Mouse (Mus musculus) cerebellum, adult 9-11 months (tissue): ENCODE results near the gene Nkx1-2.

Experiments used
- DNase-seq: peaks from one replicate; pipeline ENCODE4 v3.0.0; 2022

The Nkx1-2 gene

DNA sequence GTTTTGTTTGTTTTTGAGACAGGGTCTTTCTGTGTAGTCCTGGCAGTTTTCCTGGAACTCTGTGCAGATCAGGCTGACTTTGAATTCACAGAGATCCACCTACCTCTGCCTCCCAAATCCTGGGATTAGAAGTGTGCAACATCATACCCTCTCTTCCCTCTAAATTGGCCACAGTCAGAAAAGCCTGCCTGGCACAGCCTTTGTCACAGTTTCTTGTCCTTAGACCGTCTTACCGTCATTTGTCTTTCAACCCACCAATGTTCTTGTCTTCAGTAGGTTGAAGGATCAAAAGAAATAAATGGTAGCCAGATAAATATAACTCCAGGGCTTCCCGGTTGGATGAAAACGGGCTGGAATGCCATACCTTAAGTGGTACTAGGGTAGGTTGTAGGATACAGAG is 5.3 kb upstream of the Nkx1-2 start:
- no peak for DNase-seq

DNA sequence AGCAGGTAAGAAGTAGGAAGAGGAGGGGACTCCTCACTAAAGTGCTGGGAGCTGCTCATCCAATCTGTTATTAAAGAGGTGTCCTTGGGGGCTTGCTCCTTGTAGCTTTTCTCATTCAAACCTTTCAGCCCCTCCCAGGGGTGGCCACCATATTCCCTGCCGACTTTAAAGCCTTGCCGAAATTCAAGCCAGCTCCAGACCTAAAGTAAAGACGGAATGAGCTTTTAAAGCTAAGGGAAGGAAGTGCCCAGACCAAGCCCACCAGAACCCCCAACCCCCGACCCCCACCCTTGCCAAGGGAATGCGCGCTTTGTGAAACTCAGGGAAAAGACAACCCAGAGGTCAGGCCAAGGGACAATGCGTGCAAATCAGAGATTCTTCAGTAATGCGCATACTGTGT is 1.5 kb upstream of the Nkx1-2 start:
- no peak for DNase-seq

DNA sequence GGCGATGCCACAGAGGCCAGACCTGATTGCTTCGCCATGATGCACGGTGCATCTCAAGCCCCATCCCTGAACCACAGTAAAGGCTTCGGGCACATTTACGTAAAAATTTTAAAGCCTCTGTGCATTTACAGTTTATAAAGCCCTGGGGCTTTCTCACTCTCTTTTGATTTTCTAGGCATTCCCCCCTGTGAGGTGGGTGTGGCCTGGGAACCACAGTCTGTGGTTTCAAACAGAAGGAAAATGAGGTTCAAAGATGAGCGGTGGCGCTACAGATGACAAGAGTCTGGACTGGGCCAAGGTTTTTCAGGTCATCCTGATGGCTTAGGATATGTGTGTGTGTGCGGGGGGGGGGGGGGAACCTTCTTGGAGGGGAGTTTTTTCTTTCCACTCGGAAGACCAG is 589 bp upstream of the Nkx1-2 start:
- no peak for DNase-seq

DNA sequence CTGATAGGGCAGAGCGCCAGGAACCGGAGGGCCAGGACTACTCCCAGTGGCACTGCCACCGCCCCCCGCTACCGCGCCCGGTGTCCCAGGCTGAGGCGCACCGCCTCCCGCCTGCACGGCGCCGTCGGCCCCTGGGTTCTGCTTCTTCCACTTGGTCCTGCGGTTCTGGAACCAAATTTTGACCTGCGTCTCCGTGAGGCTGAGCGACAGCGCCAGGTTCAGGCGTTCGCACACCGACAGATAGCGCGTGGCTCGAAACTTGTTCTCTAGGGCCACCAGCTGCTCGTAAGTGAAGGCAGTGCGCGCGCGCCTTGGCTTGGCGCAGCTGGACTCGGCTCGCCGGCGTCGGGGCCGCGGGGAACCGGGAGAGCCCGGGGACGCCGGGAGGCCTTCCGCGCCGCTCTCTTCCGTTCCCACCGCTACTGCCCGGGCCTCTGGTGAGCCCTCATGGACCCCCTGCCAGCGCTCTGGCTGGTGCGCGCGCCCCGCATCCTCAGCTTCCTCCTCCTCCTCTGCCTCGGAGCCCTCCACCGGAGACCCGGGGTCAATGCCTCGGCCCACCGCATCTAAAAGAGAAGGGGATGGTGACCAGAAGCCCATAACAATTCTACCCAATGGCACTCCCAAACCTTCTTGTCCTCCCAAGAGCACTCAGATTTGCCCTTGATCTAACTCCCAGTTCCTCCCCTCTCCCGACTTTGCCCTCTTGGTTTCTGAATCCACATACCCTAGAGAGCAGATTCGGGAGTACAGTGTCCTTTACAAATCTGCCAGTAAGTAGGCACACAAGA is 2.0 kb downstream of the Nkx1-2 start:
- DNase-seq, result no peak

DNA sequence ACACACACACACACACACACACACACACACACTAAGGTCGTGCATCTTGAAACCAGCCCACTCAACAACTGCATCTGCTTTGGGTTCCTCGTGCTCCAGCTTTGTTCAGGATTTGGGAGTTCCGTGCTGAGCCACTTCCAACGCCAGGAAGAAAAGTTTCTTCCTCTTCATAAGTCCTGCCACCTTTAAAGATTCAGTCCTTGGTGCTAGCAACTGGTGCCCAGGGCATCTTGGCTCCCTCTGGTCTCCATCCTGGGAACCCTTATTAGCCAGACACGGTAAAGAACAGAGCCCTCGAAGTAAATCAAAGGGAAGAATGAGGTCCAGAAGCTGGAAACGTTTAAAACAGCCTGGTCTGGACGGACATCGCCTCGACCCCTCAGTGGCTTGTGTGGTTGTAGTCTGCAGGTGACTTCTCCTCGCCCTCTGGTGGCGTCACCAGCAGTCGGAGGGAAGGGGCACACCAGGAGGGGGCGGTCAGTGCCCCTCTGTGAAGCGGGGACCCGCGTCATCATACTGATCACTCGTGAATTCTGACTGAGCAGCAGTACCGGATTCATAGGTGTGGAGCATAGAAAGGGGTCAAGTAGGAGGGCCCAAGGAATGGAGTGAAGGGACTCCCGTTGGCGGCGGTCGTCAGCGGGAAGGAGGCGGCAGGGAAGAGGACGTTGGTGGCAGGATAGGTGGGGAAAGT is 2.7 kb downstream of the Nkx1-2 start:
- no peak for DNase-seq

DNA sequence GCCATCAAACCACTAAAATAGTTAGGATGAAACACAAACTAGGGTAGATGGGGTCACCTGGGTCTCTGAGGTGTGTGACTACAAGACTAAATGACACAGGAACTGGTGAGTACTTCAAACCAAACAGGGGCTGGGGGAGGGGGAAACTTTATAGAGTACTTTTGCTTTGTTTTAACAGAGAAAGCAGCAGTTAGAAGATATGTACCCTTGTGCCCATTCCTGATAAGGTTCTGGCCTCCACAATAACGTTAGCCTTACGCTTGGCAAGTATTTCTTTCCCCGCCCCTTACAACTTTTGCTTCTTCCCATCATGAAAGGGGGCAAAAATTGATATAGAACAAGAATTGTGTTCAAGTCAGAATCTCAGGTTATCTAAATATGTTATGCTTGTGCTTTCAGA is 3.6 kb downstream of the Nkx1-2 start:
- no peak for DNase-seq

DNA sequence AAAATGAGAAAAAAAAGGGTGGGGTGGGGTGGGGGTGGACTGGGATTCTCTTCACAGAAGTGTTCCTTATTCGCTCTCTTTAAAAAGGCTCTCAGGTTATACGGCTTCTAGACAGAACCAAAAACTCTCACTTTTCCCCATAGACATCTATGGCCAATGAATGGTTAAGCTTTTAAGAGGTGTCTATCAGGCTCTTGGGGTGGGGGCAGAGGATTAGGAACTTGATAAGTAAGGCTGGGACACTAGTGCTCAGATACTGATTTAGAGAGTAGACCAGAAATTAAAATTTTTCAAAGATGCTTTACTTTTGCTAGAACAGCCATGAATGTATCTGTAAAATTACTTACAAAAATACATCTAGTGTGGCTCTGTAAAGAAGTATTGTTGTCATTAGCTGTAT is 5.1 kb downstream of the Nkx1-2 start:
- DNase-seq, result no peak

DNA sequence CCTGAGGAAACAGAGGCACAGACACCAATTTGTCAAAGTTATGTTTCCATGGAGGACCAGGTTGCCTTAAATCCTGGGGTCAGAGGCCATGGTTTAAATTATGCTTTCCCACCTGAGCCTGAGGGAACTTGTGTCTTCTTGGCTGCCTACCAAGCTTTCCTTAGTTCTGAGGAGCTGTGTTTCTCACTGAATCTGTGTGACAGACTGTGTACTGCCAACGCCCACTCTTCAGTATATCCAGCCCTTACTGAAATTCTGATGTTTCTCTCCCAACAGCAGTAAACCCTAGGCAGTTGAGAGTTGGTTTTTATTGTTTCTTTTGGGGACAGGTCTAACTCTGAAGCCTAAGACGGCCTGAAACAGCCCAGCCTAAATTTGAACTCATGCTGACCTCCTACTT is 5.7 kb downstream of the Nkx1-2 start:
- no peak for DNase-seq

DNA sequence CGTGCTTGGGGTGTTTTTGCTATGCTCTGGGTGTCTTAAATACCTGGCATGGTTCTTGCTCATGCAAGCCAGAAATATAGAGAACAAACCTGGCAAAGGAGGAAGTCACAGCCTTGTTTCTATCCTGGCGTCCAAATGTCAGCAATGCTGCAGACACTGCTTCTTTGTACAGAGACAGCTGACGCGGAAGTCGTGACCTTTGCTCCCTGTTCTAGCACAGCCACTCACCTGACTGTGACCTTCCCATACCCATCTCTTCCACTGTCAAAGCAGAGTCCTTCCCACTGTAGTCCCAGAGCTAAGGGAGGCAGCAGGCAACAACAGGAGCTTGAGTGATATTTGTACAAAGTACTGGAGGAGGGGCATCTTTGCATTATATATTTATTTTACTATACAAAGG is 9.8 kb downstream of the Nkx1-2 start:
- DNase-seq, result no peak

DNA sequence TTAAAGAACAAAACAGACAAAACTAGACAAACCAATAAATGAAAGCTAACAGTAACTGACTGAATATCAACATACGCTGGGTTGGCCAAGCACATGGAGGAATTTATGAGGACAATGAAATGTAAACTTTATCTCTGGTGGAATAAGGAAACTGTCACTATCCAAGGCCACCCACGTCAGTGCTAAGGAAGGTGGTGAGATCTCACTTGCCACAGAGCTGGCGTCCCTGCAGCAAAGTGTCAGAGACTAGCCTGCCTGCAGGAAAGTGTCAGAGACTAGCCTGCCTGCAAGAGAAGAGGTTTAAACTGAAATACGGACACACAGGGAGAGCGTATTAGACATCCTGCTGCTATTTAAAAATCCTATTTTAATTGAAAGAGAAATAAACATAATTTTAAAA is 12.3 kb downstream of the Nkx1-2 start:
- DNase-seq, result no peak

DNA sequence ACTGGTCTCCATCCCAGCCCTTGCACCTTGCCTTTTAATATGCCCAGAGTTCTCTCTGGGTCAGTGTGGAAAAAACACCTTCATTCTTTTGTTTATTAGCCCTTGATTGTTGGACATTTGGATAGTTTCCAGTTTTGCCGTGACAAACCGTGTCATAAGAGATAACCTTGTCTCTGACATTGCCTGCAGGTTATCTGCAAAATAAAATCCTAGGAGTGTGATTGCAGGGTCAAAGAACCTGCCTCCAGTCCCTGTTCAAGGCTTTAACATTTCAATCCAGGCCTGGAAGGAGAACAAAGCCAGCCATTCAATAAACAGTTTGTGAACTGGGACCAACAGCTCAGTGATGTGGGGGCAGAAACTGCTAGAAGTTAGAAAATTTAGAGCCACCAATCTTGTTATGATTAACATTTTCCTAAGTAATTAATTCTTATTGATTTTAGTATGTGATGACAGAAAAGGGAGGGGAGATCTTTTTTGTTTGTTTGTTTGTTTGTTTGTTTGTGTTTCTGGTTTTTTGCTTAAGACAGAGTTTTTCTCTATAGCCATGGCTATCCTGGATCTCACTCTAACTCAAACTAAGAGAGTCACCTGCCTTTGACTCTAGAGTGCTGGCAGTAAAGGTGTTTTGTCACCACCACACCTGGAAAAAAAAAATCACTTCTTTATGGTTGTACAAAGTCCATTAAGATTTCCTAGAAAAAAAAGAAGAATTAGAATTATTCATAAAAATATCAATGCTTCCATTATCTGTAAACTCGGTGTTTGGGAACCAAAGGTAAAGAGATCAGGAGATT is 13.5 kb downstream of the Nkx1-2 start:
- no peak for DNase-seq

DNA sequence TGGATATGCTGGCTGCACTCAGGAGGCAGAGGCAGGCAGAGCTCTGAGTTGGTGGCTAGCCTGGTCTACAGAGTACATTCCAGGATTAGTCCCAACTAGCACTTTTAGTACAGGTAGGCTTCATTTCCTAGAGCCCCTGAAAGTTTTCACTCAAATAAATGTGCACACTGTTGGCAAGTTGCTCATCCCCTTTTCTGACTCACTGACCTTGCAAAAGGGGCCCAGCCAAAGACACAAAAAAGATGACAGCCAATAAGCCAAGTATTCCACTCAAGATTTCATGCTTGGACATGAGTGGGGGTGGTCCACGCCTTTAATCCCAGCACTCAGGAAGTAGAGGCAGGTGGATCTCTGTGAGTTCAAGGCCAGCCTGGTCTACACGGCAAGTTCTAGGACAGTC is 18.0 kb downstream of the Nkx1-2 start:
- no peak for DNase-seq

DNA sequence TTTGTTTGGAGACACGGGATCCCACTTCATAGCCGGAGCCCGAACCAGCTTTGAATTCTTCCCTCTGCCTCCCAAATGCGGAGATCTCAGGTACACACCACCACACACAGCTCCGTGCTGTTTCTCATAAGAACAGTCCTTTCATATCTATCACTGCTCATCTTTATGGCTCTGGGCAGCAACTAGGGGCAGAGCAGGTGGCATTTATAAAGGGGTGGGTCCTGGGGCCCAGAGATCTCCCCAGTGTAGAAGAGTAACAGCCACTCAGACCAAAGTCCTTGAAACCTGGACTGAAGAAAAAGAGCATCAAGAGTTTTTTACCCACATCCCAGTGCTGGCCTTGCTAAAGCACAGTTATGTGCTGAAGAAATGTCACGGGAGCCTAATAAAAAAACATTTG is 18.9 kb downstream of the Nkx1-2 start:
- DNase-seq, result no peak

DNA sequence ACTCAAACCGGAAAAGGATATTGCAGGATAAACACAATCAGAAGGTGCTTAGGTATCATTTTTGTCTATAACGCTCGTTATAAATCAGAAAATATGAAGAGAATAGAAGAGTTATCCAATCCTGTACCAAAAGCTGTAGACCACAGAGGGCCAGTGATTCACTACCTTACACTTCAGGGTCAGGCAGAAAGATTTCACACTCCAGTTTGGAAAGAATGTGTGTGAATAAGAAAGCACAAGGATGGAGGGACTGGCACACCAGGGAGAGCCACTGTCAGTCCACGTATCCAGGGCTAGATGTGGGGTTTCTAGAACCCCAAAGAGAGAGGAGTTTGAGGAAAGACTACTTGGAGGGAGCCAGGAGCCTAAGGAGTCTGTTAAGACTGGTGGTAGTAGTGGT is 22.5 kb downstream of the Nkx1-2 start:
- no peak for DNase-seq

DNA sequence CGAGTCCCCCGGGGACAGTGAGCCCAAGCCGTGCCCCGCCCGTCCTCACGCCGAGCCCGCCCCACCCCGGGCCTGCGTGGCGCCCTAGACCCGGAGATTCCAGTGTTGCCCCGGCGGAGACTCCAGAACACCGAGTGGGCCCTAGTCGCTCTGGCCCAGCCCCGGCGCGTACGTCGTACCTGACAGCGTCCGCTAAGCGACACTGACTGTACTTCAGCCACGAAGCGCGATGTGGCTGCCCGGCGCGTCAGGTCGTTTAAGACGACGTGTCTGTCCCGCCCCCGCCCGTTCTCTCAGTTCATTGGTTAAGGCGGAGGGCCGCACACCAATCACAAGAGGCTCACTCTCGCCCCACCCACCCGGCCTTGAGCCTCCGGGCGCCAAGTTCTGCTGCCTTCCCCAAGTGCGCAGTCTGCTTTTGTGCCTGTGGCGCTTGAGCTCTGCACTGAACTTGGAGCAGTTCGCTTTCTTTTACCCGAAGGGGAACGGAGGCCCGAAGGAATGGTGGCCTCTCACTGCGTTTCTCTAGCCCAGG is 23.3 kb downstream of the Nkx1-2 start, which contains the start of gene Oat:
Oat (minus strand) TSS at position 283 of the 535 bp plus-strand sequence.
- DNase-seq, result peak; percentile 96

DNA sequence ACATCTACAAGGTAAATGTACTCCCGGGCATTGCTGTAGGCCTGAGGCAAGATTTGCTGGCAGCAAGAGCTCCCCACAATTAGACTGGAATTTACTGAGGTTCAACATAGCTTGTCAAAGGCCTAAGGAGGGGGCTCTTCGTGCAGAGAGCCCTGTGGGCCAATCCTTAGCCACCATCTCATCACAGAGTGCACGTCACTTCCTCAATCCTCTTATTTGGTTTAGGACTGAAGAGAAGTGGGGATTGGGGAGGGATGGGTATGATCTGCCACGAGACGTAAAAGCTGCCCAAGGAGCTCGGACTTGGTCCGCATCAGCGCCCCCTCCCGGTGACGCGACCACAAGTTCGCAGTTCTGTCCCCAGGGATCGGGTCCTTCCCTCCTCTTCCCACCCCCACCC is 23.8 kb downstream of the Nkx1-2 start:
- DNase-seq, result peak; percentile 85

DNA sequence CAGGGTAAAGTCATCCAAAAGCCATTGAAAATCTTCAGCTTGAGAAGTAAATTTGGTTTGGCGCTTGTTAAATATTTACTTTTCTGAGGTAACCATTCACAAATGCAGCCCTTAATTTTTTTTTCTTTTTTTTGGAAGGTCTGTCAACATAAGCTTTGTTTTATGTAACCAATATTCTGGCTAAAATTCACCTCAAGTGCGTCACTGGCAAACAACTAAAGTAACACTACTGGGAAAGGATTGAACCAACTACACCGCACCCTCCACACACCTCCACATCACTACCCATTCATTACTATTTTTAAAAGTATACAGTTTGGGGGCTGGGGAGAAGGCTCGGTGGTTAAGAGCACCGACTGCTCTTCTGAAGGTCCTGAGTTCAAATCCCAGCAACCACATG is 24.8 kb downstream of the Nkx1-2 start:
- DNase-seq, result no peak

DNA sequence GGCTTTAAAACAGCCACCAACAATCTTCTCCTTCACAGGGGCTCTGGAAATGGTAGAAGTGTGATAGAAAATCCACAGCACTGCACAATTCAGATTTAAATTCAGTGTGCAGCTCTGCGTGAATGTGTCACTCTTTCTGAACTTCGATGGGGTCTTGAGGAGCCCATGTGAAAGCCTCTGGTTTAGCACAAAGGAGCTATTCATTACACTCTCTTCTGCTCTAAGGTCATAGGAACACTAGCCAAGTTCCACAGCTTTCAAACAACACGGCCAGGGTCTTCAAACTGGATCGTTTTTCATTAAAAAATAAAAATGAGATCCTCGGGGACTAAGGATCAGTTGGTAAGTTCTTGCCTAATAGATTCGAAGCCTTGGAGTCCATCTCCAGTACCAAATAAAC is 26.2 kb downstream of the Nkx1-2 start:
- no peak for DNase-seq

DNA sequence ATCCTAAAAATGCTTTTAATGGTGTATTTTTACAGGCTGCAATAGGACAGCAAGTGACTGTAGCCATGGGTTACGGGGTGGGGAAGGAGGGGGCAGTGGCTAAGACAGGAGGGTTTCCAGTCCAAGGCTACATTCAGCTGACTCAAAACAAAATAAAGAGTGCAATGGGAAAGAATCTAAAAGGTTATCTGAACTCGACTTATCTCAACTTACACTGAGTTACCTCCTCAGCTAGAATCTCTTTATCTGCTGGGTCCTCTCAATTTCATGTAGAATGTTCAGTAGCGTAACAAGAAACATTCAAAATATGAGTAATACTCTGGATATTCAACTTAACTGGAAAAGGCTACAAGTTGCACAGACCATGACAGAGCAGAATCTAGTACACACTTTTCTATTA is 26.7 kb downstream of the Nkx1-2 start:
- no peak for DNase-seq

DNA sequence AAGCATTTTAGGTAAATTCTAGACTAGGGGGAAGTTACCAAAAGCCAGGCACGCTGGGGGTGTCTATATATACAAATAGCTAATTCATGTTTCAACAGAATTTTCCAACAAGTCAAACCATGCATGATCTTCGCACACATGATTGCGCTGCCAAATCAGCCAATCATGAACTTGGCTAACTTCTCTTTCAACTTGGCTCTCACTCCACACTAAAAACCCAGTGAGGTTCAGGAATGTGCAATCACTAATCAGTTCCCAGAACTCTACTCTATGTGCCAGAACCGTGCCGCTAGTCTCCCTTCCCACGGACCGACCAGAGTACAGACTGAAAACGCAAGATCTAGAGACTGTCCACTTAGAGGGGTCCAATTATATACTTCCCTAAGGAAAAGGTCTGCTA is 28.0 kb downstream of the Nkx1-2 start:
- no peak for DNase-seq

DNA sequence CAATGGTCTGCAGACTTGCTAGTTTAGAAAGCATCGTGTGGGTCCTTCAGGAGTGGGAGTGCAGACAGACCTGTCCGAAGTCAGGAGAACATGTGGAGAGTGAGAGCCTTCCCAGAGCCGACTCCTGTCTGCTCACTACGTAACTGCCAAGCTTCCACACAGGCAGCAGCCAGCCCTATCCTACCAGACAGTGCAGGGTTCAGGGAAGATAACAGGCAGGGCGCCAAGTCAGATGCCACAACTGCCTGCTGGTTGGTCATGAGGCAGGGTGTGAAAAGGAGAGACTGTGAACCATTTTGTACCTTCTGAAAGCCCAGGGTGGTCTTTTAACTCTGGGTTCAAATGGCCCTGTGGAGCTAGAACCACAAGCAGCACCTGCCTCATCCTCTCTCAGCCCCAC is 29.4 kb downstream of the Nkx1-2 start:
- DNase-seq, result peak; percentile 36

DNA sequence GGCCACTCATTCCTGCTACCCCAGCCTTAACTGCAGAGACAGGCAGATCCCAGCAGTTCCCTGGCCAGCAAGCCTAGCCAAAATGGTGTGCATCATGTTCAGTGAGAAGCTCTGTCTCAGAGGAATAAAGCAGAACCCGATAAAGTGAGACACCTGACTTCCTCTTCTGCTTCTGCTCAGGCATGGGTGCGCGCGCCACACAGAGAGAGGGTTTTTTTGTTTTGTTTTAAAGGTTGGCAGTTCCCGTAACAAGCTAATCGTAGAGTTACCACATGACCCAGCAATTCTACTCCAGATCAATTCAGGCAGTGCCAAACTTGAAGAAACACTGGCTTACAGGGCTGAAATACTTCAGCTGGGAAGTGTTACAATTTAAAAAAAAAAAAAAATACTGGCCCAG is 30.6 kb downstream of the Nkx1-2 start:
- DNase-seq, result no peak

DNA sequence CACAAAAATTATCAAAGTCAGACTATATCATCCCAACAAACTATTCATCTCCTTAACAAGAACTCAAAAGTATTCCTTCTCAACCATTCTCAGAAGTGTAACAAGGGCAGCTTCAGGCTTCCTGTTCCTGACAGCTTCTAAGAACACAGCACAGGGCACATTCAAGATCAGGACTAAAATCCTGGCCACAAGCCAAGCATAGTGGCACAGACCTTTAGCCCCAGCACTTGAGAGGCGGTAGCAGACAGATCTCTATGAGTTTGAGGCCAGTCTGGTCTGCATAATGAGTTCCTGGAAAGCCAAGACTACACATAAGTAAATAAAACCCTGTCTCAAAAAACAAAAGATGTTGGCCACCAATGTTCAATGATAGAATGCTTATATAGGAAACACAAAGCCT is 33.6 kb downstream of the Nkx1-2 start:
- no peak for DNase-seq
